Mouse (Mus musculus) ovary, postnatal 14 days (tissue): ENCODE measurements around the gene Rps6ka5.
A peak's percentile ranks its signal among the peaks of the same experiment; 100 is the strongest.

ENCODE experiments used
- DNase-seq: peaks from one replicate; pipeline ENCODE4 v3.0.0; 2022; ENCODE audit warnings: low spot score

The Rps6ka5 gene

DNA sequence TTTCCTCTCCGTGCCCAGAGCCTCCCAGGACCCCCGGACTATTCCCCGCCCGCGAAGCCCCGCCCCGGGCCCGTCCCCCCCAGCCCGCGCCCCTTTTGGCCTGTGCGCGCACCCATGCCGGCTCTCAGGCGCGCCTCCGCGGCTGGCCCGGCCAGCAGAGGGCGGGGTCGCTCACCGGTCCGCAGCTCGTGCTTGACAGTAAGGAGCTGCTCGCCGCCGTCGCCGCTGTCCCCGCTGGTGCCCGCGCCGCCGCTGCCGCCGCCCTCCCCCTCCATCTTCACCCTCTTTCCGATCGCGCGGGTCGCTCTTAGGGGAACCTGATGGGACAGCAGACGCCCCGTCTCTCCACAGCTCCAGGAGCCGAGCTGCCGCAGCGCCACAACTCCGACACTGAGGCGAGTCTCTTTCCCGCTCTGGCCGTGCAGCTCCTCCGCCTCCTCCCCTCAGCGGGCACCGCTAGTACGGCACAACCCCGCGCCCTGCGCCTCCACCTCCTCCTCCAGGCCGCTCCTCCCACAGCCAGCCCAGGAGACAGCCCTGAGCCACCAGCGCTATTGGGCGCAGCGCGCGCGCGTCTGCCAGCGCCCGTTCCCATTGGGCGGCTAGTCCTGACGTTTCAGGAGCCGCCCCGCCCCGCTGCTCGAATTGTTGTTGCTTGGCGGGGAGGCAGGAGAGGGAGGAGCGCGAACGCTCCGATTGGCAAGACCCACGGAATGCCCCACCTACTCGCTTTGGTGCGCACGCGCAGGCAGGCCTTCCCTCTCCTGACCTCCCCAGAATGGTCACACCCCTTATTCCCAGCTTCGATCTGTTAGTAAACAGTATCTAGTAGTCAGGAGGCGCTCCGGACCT, 2.0 kb downstream of the Rps6ka5 start:
- peak; percentile 97 for DNase-seq

GRCm38 (mm10) chr12:100724182-100724581, 2.6 kb downstream of the Rps6ka5 start:
- no peak for DNase-seq

DNA sequence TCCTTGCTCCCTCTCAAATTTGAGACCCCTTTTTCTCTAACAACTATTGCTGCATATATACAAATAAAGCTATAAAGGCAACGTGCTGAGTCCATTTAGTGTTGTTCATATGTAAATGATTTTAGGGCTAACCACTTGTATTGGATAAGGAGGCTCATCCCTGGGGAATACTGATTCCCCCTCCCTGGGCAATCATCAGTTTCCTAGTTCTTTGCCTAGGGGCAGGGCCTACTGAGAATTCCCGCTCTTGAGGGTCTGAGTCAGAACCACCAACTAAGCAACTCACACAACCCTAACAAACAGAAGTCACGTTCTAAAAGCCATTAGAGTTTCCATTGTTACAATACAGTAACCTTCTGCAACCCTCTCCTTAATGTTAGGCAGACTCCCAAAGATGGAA, 6.0 kb downstream of the Rps6ka5 start:
- DNase-seq = no peak

GRCm38 (mm10) chr12:100717446-100717845, 9.3 kb downstream of the Rps6ka5 start:
- DNase-seq = no peak

DNA sequence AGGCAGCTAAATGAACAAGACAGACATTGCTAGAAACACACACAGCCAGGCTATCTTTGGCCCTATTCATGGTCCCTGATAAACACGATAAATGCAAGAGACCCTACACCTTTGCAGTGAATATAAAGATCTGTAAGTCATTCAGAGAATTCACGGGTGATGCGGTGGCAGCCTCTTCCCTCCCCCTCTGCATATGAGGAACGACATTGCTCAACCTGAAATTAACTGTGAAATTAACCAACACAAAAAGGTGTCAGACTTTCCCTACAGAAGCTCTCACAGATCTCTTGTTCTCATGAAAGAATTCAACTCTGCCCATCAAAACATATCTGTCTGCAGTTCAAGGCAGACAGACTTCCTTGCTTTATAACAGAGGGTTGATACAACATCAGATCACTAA, 9.8 kb downstream of the Rps6ka5 start:
- DNase-seq = no peak

- no peak for DNase-seq
These were observed 15.0 kb downstream of the Rps6ka5 start for GRCm38 (mm10) chr12:100711819-100712218.

GRCm38 (mm10) chr12:100711116-100711691, 15.6 kb downstream of the Rps6ka5 start:
- no peak for DNase-seq

DNA sequence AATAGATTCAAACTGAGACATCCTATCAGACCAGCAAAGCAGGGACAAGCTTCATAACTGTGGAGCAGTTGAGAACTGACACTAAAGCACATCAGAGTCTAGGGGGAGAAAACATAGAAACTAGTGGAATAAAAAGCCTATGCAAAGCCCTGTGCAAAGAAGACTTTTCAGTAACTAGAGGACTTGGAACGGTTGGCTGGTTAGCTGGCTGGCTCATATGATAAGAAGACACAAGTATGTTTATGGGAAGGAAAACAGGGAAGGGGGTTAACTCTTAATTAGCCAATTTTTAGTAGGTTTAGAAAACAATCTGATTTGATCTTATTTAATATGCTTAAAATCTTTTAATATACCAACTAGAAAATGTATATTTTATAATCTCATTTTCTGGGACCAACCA, 16.4 kb downstream of the Rps6ka5 start:
- no peak for DNase-seq

GRCm38 (mm10) chr12:100707312-100707711, 19.5 kb downstream of the Rps6ka5 start:
- no peak for DNase-seq

- no peak for DNase-seq
These were observed 21.6 kb downstream of the Rps6ka5 start for GRCm38 (mm10) chr12:100705057-100705722.

- no peak for DNase-seq
These were observed 28.8 kb downstream of the Rps6ka5 start for GRCm38 (mm10) chr12:100698019-100698418.

DNA sequence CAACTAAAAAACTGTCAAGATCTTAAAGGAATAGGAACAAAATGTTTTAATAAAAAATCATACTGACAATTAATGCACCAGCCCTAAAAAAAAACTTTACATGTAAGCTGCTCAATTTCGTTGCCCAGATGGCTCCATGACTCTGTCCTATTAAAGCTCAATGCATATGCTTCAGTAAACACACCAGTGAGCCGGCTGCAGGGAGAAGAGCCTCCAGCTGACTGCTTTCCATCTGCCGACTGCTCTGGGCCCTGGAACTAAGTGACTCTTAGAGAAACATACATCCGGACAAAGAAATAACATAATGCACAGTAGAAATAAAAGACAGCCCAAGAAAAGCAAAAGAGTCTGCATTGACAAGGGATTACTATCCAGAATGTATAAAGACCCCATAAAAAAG, 30.2 kb downstream of the Rps6ka5 start:
- DNase-seq = no peak

GRCm38 (mm10) chr12:100695252-100695651, 31.5 kb downstream of the Rps6ka5 start:
- no peak for DNase-seq

GRCm38 (mm10) chr12:100692208-100692607, 34.6 kb downstream of the Rps6ka5 start:
- no peak for DNase-seq

GRCm38 (mm10) chr12:100690444-100690843, 36.3 kb downstream of the Rps6ka5 start:
- no peak for DNase-seq

DNA sequence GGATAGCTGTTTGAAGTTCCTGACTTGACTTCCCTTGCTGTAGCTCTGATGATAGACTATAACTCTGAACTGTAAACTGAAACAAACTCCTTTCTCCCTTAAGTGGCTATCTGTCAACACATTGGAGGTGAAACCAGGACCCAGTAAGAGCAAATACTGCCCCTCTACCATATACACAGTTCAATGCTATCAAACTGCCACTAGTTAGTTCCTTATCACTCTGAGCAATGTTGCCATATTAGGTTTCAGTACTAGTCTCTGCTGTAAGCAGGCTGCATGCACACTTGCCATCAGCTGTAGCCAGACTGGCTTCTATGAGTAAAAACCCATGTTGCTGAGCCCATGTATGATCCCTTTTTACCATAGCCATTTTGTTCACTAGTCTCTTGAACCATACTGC, 38.6 kb downstream of the Rps6ka5 start:
- DNase-seq = no peak

GRCm38 (mm10) chr12:100687001-100687400, 39.8 kb downstream of the Rps6ka5 start:
- no peak for DNase-seq

DNA sequence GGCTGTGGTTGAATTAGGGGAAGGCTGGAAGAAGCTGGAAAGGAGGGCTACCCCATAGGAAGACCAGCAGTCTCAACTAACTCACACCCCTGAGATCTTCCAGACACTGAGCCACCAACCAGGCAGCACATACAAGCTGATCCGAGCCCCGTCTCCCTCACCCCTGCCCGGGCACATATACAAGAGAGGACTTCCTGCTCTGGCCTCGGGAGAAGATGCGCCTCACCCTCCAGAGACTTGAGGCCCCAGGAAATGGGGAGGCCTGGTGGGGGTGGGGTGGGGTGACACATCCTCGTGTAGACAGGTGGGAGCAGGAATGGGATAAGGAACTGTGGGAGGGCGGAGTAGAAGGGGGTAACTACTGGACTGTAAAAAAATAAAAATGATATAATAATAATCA, 45.0 kb downstream of the Rps6ka5 start:
- DNase-seq = no peak

DNA sequence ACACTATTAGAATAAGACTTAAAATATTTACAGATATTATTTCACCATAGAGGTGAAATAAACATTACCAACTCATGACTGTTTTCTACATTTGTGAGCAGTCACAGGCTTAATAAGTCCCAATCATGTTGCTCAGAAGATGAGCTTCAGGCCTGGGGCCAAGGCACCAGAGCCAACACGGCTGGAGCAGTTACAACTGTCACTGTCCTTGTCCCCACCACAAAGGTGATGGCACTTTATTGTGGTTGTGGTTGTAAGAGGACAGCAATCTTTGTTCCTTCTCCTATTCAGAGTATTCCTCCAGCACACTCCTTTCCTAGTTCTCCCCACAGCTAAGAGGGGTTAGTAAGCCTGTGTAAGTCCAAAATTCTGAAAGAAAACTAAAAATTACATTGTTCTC, 45.5 kb downstream of the Rps6ka5 start:
- no peak for DNase-seq

DNA sequence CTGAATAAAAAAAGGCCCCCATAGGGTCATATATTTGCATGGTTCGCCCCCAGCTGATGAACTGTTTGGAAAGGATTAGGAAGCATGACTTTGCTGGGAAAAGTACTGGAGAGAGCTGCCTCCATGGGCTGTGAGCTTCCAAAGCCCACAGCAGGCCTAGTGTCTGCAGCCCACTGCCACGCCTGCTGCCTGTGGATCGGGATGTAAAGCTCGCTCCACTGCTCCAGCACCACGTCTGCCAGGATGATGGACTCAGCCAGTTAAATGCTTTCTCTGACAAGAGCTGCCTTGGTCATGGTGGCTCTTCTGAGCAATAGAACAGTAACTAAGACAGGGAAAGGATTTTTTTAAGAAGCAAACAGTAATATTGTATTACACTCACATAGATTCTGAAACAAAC, 46.1 kb downstream of the Rps6ka5 start:
- DNase-seq = no peak

DNA sequence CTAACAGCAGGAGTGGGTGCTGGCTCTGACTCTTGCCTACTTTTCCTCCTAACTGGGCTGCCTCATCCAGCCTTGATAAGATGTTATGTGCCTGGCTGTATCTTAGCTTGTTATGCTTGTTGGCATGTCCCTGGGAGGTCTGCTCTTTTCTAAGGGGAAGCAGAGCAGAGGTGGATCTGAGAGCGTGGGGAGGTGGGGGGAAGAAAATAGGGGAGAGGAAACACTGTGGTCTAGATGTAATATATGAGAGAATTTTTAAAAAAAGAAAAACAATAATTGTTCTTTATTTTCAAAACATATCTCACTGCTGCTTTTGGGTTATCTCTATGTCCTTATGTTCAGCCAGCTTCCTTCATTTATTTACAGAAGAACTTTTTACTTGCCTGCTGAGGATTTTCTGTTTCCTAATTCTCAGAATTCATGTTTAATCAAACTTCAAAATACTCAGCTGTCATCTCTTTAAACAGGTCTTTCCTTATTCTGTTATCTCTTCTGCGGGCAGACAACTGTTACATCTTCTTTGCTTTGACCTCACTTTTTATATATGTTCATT, 56.1 kb downstream of the Rps6ka5 start:
- DNase-seq = no peak

GRCm38 (mm10) chr12:100665294-100665693, 61.5 kb downstream of the Rps6ka5 start:
- DNase-seq = no peak

- no peak for DNase-seq
These were observed 66.7 kb downstream of the Rps6ka5 start for GRCm38 (mm10) chr12:100660076-100660475.
